In genomic region chr17:21515403-21516105, GRCm38 (mm10) we compare ENCODE assay signal across 8 mouse cellular contexts. TPM values are rescaled to one million over a fixed set of nuclear protein-coding genes. Genes with fewer than 3 reads are reported as not detected.
DNase-seq lines count a peak whose midpoint lies in the region; ATAC-seq lines count a peak whose summit lies in the region.

No protein-coding gene starts in this region.

- no peaks in the 10 kb centered on the region for H3K4me1 ChIP-seq in embryonic facial prominence, embryonic 11.5 days (ENCODE audit: control insufficient read depth, insufficient read depth, low read length)
- H3K4me1 ChIP-seq in limb, embryonic 15.5 days, result peaks cover 4% of the 10 kb centered on the region
- peaks cover 15% of the 10 kb centered on the region for H3K4me1 ChIP-seq in midbrain, embryonic 15.5 days

- H3K36me3 ChIP-seq in embryonic facial prominence, embryonic 11.5 days (replicated peaks; ENCODE audit: control insufficient read depth, insufficient read depth, low read depth, low read length), result no peaks in the 10 kb centered on the region
- 0 out of 2 replicates have a peak, but pooled peaks cover 7% of the 10 kb centered on the region for H3K36me3 ChIP-seq in limb, embryonic 15.5 days
- no peaks in the 10 kb centered on the region for H3K36me3 ChIP-seq in midbrain, embryonic 15.5 days (replicated peaks)
- no peaks in the 10 kb centered on the region for H3K36me3 ChIP-seq in splenic B cell, adult 2 months (ENCODE audit: control insufficient read depth, insufficient read depth, low read length, poor library complexity, severe bottlenecking)

- H3K9ac ChIP-seq in embryonic facial prominence, embryonic 11.5 days (replicated peaks; ENCODE audit: low read length), result no peak overlapping the region
- no peak overlapping the region for H3K9ac ChIP-seq in limb, embryonic 15.5 days
- no peak overlapping the region; the same call in 1 of the 2 replicates for H3K9ac ChIP-seq in midbrain, embryonic 15.5 days

- peak overlapping the region; percentile 77; the same call in 1 of the 2 replicates for H3K4me2 ChIP-seq in embryonic facial prominence, embryonic 11.5 days (ENCODE audit: low read depth, low read length)
- peak overlapping the region; percentile 68 for H3K4me2 ChIP-seq in limb, embryonic 15.5 days
- H3K4me2 ChIP-seq in midbrain, embryonic 15.5 days, result peak overlapping the region; percentile 81

- peak overlapping the region; percentile 79; the same call in 1 of the 2 replicates for H3K27ac ChIP-seq in embryonic facial prominence, embryonic 11.5 days (replicated peaks; ENCODE audit: low read depth, low read length)
- peak overlapping the region; percentile 95 for H3K27ac ChIP-seq in limb, embryonic 15.5 days
- peak overlapping the region; percentile 76 for H3K27ac ChIP-seq in midbrain, embryonic 15.5 days

- peak overlapping the region; percentile 49; the same call in 1 of the 2 replicates for H3K4me3 ChIP-seq in embryonic facial prominence, embryonic 11.5 days (ENCODE audit: low read depth, low read length)
- H3K4me3 ChIP-seq in limb, embryonic 15.5 days, result peak overlapping the region; percentile 52
- peak overlapping the region; percentile 53 for H3K4me3 ChIP-seq in midbrain, embryonic 15.5 days

- peak; percentile 88 for DNase-seq in A20 (ENCODE audit: low read depth, low spot score)
- DNase-seq in adrenal gland, adult 2 months, result peak; percentile 75
- peak; percentile 89 for DNase-seq in embryonic facial prominence, embryonic 11.5 days (ENCODE audit: low spot score)
- DNase-seq in heart, adult 9 months (ENCODE audit: low spot score in 2 of 2), result peak; percentile 57 to 79
- peak; percentile 87 for DNase-seq in kidney, adult 9 months
- peak; percentile 86 for DNase-seq in splenic B cell, adult 2 months (ENCODE audit: low read depth, low spot score)

- no peak; the same call in 1 of the 2 replicates for ATAC-seq in embryonic facial prominence, embryonic 11.5 days (replicated peaks; ENCODE audit: insufficient number of reproducible peaks, low FRiP score, low TSS enrichment, low read depth)
- no peak for ATAC-seq in limb, embryonic 15.5 days (ENCODE audit: insufficient number of reproducible peaks, low FRiP score, low TSS enrichment, low read depth)
- peak; percentile 65 for ATAC-seq in midbrain, embryonic 15.5 days (replicated peaks)

- H3K9me3 ChIP-seq in embryonic facial prominence, embryonic 11.5 days (replicated peaks; ENCODE audit: control insufficient read depth, low read length), result no peaks in the 10 kb centered on the region
- no peaks in the 10 kb centered on the region for H3K9me3 ChIP-seq in limb, embryonic 15.5 days
- H3K9me3 ChIP-seq in midbrain, embryonic 15.5 days, result no peaks in the 10 kb centered on the region

- WGBS in embryonic facial prominence, embryonic 11.5 days, result 2% methylated on average over 8 of the region's 8 CpGs
- under 1% methylated on average over 8 of the region's 8 CpGs for WGBS in limb, embryonic 15.5 days
- WGBS in midbrain, embryonic 15.5 days, result 2% methylated on average over 8 of the region's 8 CpGs

- H3K27me3 ChIP-seq in embryonic facial prominence, embryonic 11.5 days (ENCODE audit: control insufficient read depth, insufficient read depth, low read length), result no peaks in the 10 kb centered on the region
- H3K27me3 ChIP-seq in limb, embryonic 15.5 days, result no peaks in the 10 kb centered on the region
- H3K27me3 ChIP-seq in midbrain, embryonic 15.5 days (replicated peaks), result no peaks in the 10 kb centered on the region
- H3K27me3 ChIP-seq in splenic B cell, adult 2 months (ENCODE audit: control insufficient read depth, insufficient read depth, low read length, poor library complexity, severe bottlenecking), result no peaks in the 10 kb centered on the region

RNA-seq across cellular contexts. Expression of gene Zfp52, which starts 19.8 kb away (rescaled TPM):
- total RNA-seq in adrenal gland, adult 2 months (2021), result 10 to 100 TPM; 19.7 to 40.9 TPM
- polyA plus RNA-seq in adrenal gland, adult 2 months (2012; rRNA removed), result 0.17 and 0.26 TPM in 2 replicates
- polyA plus RNA-seq in embryonic facial prominence, embryonic 11.5 days (2014; fragmentation: Nextera tagmentation; extraction: Ambion mirVana), result 1.8 and 3.2 TPM in 2 replicates
- 5.4 and 5.5 TPM in 2 replicates for polyA plus RNA-seq in limb, embryonic 15.5 days (2015; fragmentation: Nextera tagmentation; extraction: Ambion mirVana)
- polyA plus RNA-seq in midbrain, embryonic 15.5 days (2015; fragmentation: Nextera tagmentation; extraction: Ambion mirVana), result 1.8 TPM in 2 replicates

RNA-seq across cellular contexts. Expression of gene Zfp53, which starts 26.8 kb away (rescaled TPM):
- 1 to 10 TPM; 3.2 to 4.3 TPM for total RNA-seq in adrenal gland, adult 2 months (2021)
- 0.86 and 1.0 TPM in 2 replicates for polyA plus RNA-seq in adrenal gland, adult 2 months (2012; rRNA removed)
- polyA plus RNA-seq in embryonic facial prominence, embryonic 11.5 days (2014; fragmentation: Nextera tagmentation; extraction: Ambion mirVana), result 10.3 and 10.4 TPM in 2 replicates
- 10.6 and 11.4 TPM in 2 replicates for polyA plus RNA-seq in limb, embryonic 15.5 days (2015; fragmentation: Nextera tagmentation; extraction: Ambion mirVana)
- polyA plus RNA-seq in midbrain, embryonic 15.5 days (2015; fragmentation: Nextera tagmentation; extraction: Ambion mirVana), result 10.5 and 11.1 TPM in 2 replicates

RNA-seq across cellular contexts. Expression of gene Zfp948, which starts 51.3 kb away (rescaled TPM):
- 10 to 100 TPM in 1 of 2 experiments, 1 to 10 TPM in 1; 5.7 to 14.8 TPM for total RNA-seq in adrenal gland, adult 2 months (2021)
- polyA plus RNA-seq in adrenal gland, adult 2 months (2012; rRNA removed), result 0.21 and 0.27 TPM in 2 replicates
- polyA plus RNA-seq in embryonic facial prominence, embryonic 11.5 days (2014; fragmentation: Nextera tagmentation; extraction: Ambion mirVana), result 17.4 and 22.1 TPM in 2 replicates
- 19.9 and 22.3 TPM in 2 replicates for polyA plus RNA-seq in limb, embryonic 15.5 days (2015; fragmentation: Nextera tagmentation; extraction: Ambion mirVana)
- polyA plus RNA-seq in midbrain, embryonic 15.5 days (2015; fragmentation: Nextera tagmentation; extraction: Ambion mirVana), result 18.3 and 20.5 TPM in 2 replicates

Comparison
In these comparisons a context has a peak if more than half of its experiments do, and no peak if none do; other contexts are left out.
1. RNA of gene Zfp948, which starts 51.3 kb away (polyA plus RNA-seq): 17.4 to 22.1 TPM in embryonic facial prominence, embryonic 11.5 days, 18.3 to 20.5 TPM in midbrain, embryonic 15.5 days and 19.9 to 22.3 TPM in limb, embryonic 15.5 days; 0.21 to 0.27 TPM in adrenal gland, adult 2 months; every median in the first group is over 10 times any median in the second.
2. Peak in every context shown above with its lines, with median percentiles within 50 percentile points of each other: DNase-seq, H3K27ac ChIP-seq, H3K4me2 ChIP-seq and H3K4me3 ChIP-seq.